Mouse (Mus musculus) lung, postnatal 0 days (tissue): ENCODE data around the gene Tmem229b. TPM values are rescaled to one million over a fixed set of nuclear protein-coding genes. Genes with fewer than 3 reads are reported as not detected.
"Not testable (repeated sequence)": the region's sequence is repeated elsewhere in the genome, so short reads cannot be mapped to it uniquely, and the experiment has no call there.

ENCODE experiments used
- ATAC-seq: fragments of 200-750 bp; cut with Nextera tagmentation; 2 replicates; pipeline ENCODE4 v1.8.0; 2017; ENCODE audit warnings: moderate library complexity
- DNase-seq: peaks from one replicate; pipeline ENCODE4 v3.0.0-alpha.2; 2016; ENCODE audit warnings: low spot score
- H3K27ac ChIP-seq: fragments of 300-500 bp; sonication (generic); 2 replicates; pipeline ENCODE4 v1.5.1; 2014; ENCODE audit warnings: antibody characterized with exemption, mild to moderate bottlenecking, low read length, mixed read lengths
- H3K27me3 ChIP-seq: fragments of 300-500 bp; sonication (generic); replicated peaks from 2 replicates; pipeline ENCODE4 v1.6.1; 2014; ENCODE audit warnings: low read length, mixed read lengths; ENCODE audit not compliant: insufficient read depth
- H3K36me3 ChIP-seq: fragments of 300-500 bp; sonication (generic); 2 replicates; pipeline ENCODE4 v1.6.1; 2014; ENCODE audit warnings: low read length, mixed read lengths; ENCODE audit not compliant: insufficient read depth
- H3K4me1 ChIP-seq: fragments of 300-500 bp; sonication (generic); 2 replicates; pipeline ENCODE4 v1.6.1; 2014; ENCODE audit warnings: antibody characterized with exemption, low read depth, low read length, mixed read lengths; ENCODE audit not compliant: insufficient read depth
- H3K4me2 ChIP-seq: fragments of 300-500 bp; sonication (generic); replicated peaks from 2 replicates; pipeline ENCODE4 v1.6.1; 2014; ENCODE audit warnings: low read depth, mild to moderate bottlenecking, low read length, moderate library complexity, mixed read lengths
- H3K4me3 ChIP-seq: fragments of 300-500 bp; sonication (generic); 2 replicates; pipeline ENCODE4 v1.5.1; 2014; ENCODE audit warnings: low read depth, low read length
- H3K9ac ChIP-seq: fragments of 300-500 bp; sonication (generic); replicated peaks from 2 replicates; pipeline ENCODE4 v1.6.1; 2014; ENCODE audit warnings: low read depth, mild to moderate bottlenecking
- H3K9me3 ChIP-seq: fragments of 300-500 bp; sonication (generic); 2 replicates; pipeline ENCODE4 v1.6.1; 2016; ENCODE audit warnings: low read length, mixed read lengths
- CTCF ChIP-seq: IDR thresholded peaks from 2 replicates; pipeline ENCODE4 v1.5.1; 2016; ENCODE audit warnings: antibody characterized with exemption, mild to moderate bottlenecking
- EP300 ChIP-seq: IDR thresholded peaks from 2 replicates; pipeline ENCODE4 v1.6.1; 2016; ENCODE audit warnings: antibody characterized with exemption, mild to moderate bottlenecking, control low read depth
- WGBS: fragments of 180-500 bp; shearing (Covaris S2); extraction: QIAGEN DNeasy Blood & Tissue Kit; methylation state at CpG from one replicate; pipeline ENCODE4 v1.1.7; 2014; 5-methylcytosine and 5-hydroxymethylcytosine counted together
- polyA plus RNA-seq: library from polyadenylated mRNA; unstranded; fragments of >200 nt; fragmentation: Nextera tagmentation; extraction: Ambion mirVana; gene quantifications from 2 replicates; pipeline ENCODE4 v1.2.1, GENCODE M21; 2015

Gene Tmem229b
- polyA plus RNA-seq, 1 experiment from 2014 or later: 5.3 TPM

GRCm38 (mm10) chr12:78936494-78936893 is 70.9 kb downstream of the Tmem229b start:
- no peak for TF ChIP-seq CTCF
- no peak for TF ChIP-seq EP300
- H3K4me2 ChIP-seq: no peak overlapping the region
- 52% methylated on average over 4 of the region's 4 CpGs for WGBS

GRCm38 (mm10) chr12:78929900-78930299 is 77.5 kb downstream of the Tmem229b start:
- Histone ChIP-seq H3K27me3 (no peaks in the 10 kb centered on the region), H3K36me3 (no peaks in the 10 kb centered on the region), H3K4me2 (no peak overlapping the region), H3K27ac (no peak overlapping the region), H3K9ac (no peak overlapping the region), H3K4me3 (no peak overlapping the region), H3K4me1 (no peaks in the 10 kb centered on the region), H3K9me3 (no peaks in the 10 kb centered on the region)
- ATAC-seq (no peak), DNase-seq (no peak)
- 77% methylated on average over 1 of the region's 1 CpGs for WGBS
- TF ChIP-seq CTCF (no peak), EP300 (no peak)

More at GRCm38 (mm10) chr12:78936494-78936893, 70.9 kb downstream of the Tmem229b start:
- Histone ChIP-seq H3K27me3 (no peaks in the 10 kb centered on the region), H3K9ac (no peak overlapping the region), H3K27ac (no peak overlapping the region), H3K4me1 (no peaks in the 10 kb centered on the region), H3K9me3 (no peaks in the 10 kb centered on the region), H3K4me3 (no peak overlapping the region), H3K36me3 (no peaks in the 10 kb centered on the region)
- no peak for DNase-seq
- no peak for ATAC-seq

- WGBS: 65% methylated on average over 5 of the region's 5 CpGs
- Histone ChIP-seq H3K9me3 (no peaks in the 10 kb centered on the region), H3K4me2 (no peak overlapping the region), H3K4me1 (no peaks in the 10 kb centered on the region), H3K36me3 (no peaks in the 10 kb centered on the region), H3K27ac (no peak overlapping the region), H3K4me3 (no peak overlapping the region), H3K27me3 (no peaks in the 10 kb centered on the region), H3K9ac (no peak overlapping the region)
- ATAC-seq (no peak), DNase-seq (no peak)
- TF ChIP-seq CTCF (no peak), EP300 (no peak)
These were observed 80.1 kb downstream of the Tmem229b start for GRCm38 (mm10) chr12:78927287-78927686.

- no peaks in the 10 kb centered on the region for H3K9me3 ChIP-seq
- no peak overlapping the region for H3K4me3 ChIP-seq
- H3K27me3 ChIP-seq: no peaks in the 10 kb centered on the region
- no peak for ATAC-seq
- H3K4me2 ChIP-seq: no peak overlapping the region
- no peaks in the 10 kb centered on the region for H3K36me3 ChIP-seq
- no peak overlapping the region for H3K9ac ChIP-seq
- WGBS: 84% methylated on average over 7 of the region's 7 CpGs
- DNase-seq: no peak
- no peak for TF ChIP-seq CTCF
- TF ChIP-seq EP300: no peak
- no peak overlapping the region for H3K27ac ChIP-seq
- no peaks in the 10 kb centered on the region for H3K4me1 ChIP-seq
These were observed 83.8 kb downstream of the Tmem229b start for GRCm38 (mm10) chr12:78923539-78924189.

GRCm38 (mm10) chr12:78922977-78923376 is 84.5 kb downstream of the Tmem229b start:
- H3K27ac ChIP-seq, H3K36me3 ChIP-seq, H3K4me3 ChIP-seq, DNase-seq, H3K9me3 ChIP-seq, H3K27me3 ChIP-seq, H3K9ac ChIP-seq, ATAC-seq, H3K4me1 ChIP-seq, H3K4me2 ChIP-seq: not testable (repeated sequence)

GRCm38 (mm10) chr12:78922058-78922457 is 85.4 kb downstream of the Tmem229b start:
- Histone ChIP-seq H3K9me3 (no peaks in the 10 kb centered on the region), H3K27me3 (no peaks in the 10 kb centered on the region), H3K36me3 (no peaks in the 10 kb centered on the region), H3K4me3 (no peak overlapping the region), H3K4me2 (no peak overlapping the region), H3K27ac (no peak overlapping the region), H3K9ac (no peak overlapping the region), H3K4me1 (no peaks in the 10 kb centered on the region)
- ATAC-seq: no peak
- WGBS: 56% methylated on average over 3 of the region's 3 CpGs
- no peak for DNase-seq
- TF ChIP-seq CTCF: no peak
- no peak for TF ChIP-seq EP300

GRCm38 (mm10) chr12:78921421-78921820 is 86.0 kb downstream of the Tmem229b start:
- no peak overlapping the region for H3K9ac ChIP-seq

More at GRCm38 (mm10) chr12:78921421-78921820, 86.0 kb downstream of the Tmem229b start:
- 29% methylated on average over 4 of the region's 4 CpGs for WGBS
- Histone ChIP-seq H3K36me3 (no peaks in the 10 kb centered on the region), H3K4me2 (no peak overlapping the region), H3K4me3 (no peak overlapping the region), H3K27ac (no peak overlapping the region), H3K4me1 (no peaks in the 10 kb centered on the region), H3K27me3 (no peaks in the 10 kb centered on the region), H3K9me3 (no peaks in the 10 kb centered on the region)
- DNase-seq: no peak
- no peak for ATAC-seq
- TF ChIP-seq EP300: no peak
- TF ChIP-seq CTCF: no peak
